Mouse (Mus musculus): ENCODE measurements around the gene Ranbp3l. TPM values are rescaled to one million over a fixed set of nuclear protein-coding genes. Genes with fewer than 3 reads are reported as not detected.

Ranbp3l gene
- polyA plus RNA-seq, 1 experiment from 2014 or later: 0.41 TPM

DNA sequence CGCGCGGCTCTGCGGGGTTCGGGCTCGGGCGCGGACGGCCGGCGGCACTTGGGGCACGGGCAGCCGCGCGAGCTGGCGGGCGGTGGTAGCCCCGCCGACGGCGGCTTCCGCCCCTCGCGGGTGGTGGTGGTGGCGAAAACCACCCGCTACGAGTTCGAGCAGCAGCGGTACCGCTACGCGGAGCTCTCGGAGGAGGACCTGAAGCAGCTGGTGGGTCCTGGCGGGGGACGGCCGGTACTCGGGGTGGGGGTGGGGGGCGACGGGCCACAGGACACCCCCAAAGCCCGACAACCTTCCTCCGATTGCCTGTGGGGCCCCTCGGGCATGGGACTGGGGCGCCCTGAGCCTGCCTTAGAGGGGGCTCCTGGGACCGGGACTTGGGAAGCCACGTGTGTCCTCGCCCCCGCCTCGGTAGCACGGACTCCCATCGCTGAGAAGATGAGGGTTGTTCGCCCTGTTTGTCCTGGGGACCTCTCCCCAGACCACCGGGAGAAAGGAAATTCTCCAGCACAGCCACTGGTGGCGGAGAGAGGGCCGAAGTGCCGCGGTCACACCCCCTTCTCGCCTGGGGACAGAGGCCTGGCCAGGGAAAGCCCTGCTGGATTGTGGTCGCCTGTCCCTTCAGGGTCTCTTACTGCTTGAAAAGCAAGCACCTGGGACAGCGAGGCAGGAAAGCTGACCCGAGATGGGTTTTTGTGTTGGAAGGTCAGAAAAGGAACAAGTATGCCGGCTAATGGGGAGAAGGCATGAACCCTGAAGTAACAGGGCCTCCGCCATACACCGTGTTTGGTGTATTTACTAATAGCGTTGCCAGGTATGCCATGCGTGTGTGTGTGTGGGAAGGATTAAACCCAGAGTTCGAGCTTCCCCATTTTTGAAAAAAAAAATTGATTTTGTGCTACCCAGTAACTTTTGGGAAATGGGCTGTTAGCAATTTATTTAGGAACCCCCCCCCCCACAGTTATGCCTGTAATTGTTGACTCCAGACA, 104.1 kb downstream of the Ranbp3l start:
- Histone ChIP-seq H3K27ac (replicated peaks) (peak overlapping the region; percentile 93), H3K4me3 (ENCODE audit: low read depth, low read length) (peak overlapping the region; percentile 93), H3K36me3 (ENCODE audit: control insufficient read depth, insufficient read depth, low read length) (no peaks in the 10 kb centered on the region), H3K9me3 (ENCODE audit: control insufficient read depth, low read length) (no peaks in the 10 kb centered on the region), H3K4me1 (replicated peaks; ENCODE audit: control insufficient read depth, insufficient read depth) (peaks cover 10% of the 10 kb centered on the region; the same call in 1 of the 2 replicates), H3K9ac (ENCODE audit: low read length) (peak overlapping the region; percentile 86), H3K27me3 (ENCODE audit: control insufficient read depth, insufficient read depth, low read length) (no peaks in the 10 kb centered on the region), H3K4me2 (replicated peaks; ENCODE audit: low read depth) (peak overlapping the region; percentile 86)
- under 1% methylated on average over 36 of the region's 66 CpGs for WGBS
- ATAC-seq (ENCODE audit: low FRiP score, low TSS enrichment): no peak; the same call in none of the 2 replicates
- DNase-seq (ENCODE audit: low spot score): peak; percentile 64
- TF ChIP-seq CTCF (IDR thresholded peaks at IDR 0.05; ENCODE audit: low read depth) (no peak), EP300 (optimal IDR thresholded peaks at IDR 0.05) (no peak)

DNA sequence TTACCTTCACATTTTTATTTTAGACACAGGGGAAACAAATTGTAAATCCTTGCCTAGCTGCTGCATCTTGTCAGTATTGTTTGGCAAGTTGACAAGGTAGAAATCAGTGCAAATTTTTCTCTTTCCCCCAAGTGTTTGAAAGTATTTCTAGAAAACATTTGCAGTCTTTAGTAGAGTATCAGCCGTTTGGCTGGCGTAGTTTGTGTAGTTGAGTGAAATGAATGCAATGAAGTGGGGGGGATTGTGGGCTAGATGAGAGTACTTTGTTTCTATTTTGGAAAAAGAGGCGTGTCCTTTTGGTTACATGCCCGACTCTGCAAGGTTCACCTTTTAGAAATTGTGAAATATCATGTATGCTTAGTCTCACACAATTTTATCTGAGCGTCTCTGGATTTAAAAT, 104.9 kb downstream of the Ranbp3l start:
- H3K9ac ChIP-seq (ENCODE audit: low read length): no peak overlapping the region
- H3K4me2 ChIP-seq (replicated peaks; ENCODE audit: low read depth): peak overlapping the region; percentile 86
- H3K4me1 ChIP-seq (replicated peaks; ENCODE audit: control insufficient read depth, insufficient read depth): peaks cover 10% of the 10 kb centered on the region; the same call in 1 of the 2 replicates
- peak overlapping the region; percentile 93 for H3K4me3 ChIP-seq (ENCODE audit: low read depth, low read length)
- peak overlapping the region; percentile 93; the same call in 1 of the 2 replicates for H3K27ac ChIP-seq (replicated peaks)
- WGBS: 7% methylated on average over 5 of the region's 5 CpGs
- no peaks in the 10 kb centered on the region for H3K36me3 ChIP-seq (ENCODE audit: control insufficient read depth, insufficient read depth, low read length)
- ATAC-seq (ENCODE audit: low FRiP score, low TSS enrichment) (no peak), DNase-seq (ENCODE audit: low spot score) (no peak)
- no peaks in the 10 kb centered on the region for H3K27me3 ChIP-seq (ENCODE audit: control insufficient read depth, insufficient read depth, low read length)
- TF ChIP-seq EP300 (optimal IDR thresholded peaks at IDR 0.05) (no peak), CTCF (IDR thresholded peaks at IDR 0.05; ENCODE audit: low read depth) (no peak)
- H3K9me3 ChIP-seq (ENCODE audit: control insufficient read depth, low read length): no peaks in the 10 kb centered on the region

DNA sequence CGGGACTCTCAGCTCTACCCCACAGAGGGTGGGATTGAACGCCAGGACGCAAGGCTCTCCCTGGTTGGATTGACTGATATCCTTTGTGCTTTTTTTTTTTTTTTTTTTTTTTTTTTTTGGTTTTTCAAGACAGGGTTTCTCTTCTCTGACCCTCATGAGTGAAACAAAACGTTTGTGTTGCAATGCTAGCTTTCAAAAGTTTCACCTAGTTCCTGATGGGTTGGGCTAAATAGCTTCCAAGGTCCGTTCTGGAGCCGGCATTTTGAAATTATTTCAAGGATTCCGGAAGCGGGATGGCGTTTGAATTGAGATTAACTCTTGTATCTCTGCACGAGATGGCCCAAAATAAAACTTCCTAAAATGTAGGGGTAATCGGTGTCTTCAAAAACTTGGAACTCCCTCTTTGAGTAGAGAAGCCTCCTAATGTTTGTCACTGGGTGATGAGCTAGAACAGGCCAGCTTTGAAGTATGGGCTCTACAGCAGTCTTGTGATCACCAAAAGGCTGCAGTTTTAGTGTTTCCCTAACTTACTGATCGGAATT, 105.4 kb downstream of the Ranbp3l start:
- WGBS: 15% methylated on average over 12 of the region's 12 CpGs
- peak overlapping the region; percentile 93 for H3K4me3 ChIP-seq (ENCODE audit: low read depth, low read length)
- no peak for ATAC-seq (ENCODE audit: low FRiP score, low TSS enrichment)
- no peak overlapping the region; the same call in 1 of the 2 replicates for H3K27ac ChIP-seq (replicated peaks)
- H3K27me3 ChIP-seq (ENCODE audit: control insufficient read depth, insufficient read depth, low read length): no peaks in the 10 kb centered on the region
- H3K36me3 ChIP-seq (ENCODE audit: control insufficient read depth, insufficient read depth, low read length): no peaks in the 10 kb centered on the region
- H3K9ac ChIP-seq (ENCODE audit: low read length): no peak overlapping the region
- H3K9me3 ChIP-seq (ENCODE audit: control insufficient read depth, low read length): no peaks in the 10 kb centered on the region
- TF ChIP-seq EP300 (optimal IDR thresholded peaks at IDR 0.05) (no peak), CTCF (IDR thresholded peaks at IDR 0.05; ENCODE audit: low read depth) (no peak)
- H3K4me2 ChIP-seq (replicated peaks; ENCODE audit: low read depth): peak overlapping the region; percentile 86
- peaks cover 10% of the 10 kb centered on the region; the same call in 1 of the 2 replicates for H3K4me1 ChIP-seq (replicated peaks; ENCODE audit: control insufficient read depth, insufficient read depth)
- DNase-seq (ENCODE audit: low spot score): no peak

DNA sequence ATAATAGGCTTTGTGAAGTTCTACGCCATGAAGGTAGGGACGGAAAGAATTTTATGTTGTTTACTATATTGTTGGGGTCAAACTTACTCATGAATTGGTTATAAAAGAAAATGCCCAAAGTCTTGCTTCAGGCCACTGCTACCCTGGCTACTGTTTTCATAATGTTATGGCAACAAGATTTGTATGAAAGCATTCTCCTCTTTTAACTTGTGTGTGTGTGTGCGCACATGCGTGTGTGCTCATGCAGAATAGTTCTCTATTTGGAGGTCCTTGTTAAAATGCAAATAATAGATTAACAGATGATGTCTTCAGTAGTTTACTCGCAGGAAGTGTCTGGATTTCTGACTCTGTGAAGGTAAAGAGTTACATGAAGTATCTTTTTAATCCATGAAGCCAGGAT, 105.9 kb downstream of the Ranbp3l start:
- ATAC-seq (ENCODE audit: low FRiP score, low TSS enrichment): no peak
- Histone ChIP-seq H3K4me3 (ENCODE audit: low read depth, low read length) (peak overlapping the region; percentile 93; the same call in 1 of the 2 replicates), H3K4me1 (replicated peaks; ENCODE audit: control insufficient read depth, insufficient read depth) (peaks cover 10% of the 10 kb centered on the region; the same call in 1 of the 2 replicates)

DNA sequence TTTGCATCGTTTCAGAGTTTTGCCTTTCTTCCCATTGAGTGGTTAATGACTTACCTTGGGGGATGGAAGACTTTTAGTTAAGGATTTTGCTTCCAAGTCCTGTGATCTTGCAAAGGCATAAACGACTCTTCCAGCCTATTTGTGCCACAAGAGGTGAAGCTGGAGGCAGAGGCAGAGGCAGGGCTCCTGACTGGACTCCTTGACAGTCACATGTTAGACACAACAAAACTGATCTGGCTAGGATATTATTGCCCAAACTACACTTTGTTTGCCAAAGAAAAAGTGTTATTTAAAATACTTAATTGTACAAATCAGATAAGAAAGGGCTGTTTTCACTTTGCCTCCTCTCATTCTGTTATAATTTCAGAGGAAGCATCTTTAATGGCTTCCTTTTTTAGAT, 106.4 kb downstream of the Ranbp3l start:
- Histone ChIP-seq H3K4me2 (replicated peaks; ENCODE audit: low read depth) (no peak overlapping the region), H3K4me1 (replicated peaks; ENCODE audit: control insufficient read depth, insufficient read depth) (peaks cover 10% of the 10 kb centered on the region; the same call in 1 of the 2 replicates), H3K27me3 (ENCODE audit: control insufficient read depth, insufficient read depth, low read length) (no peaks in the 10 kb centered on the region), H3K9ac (ENCODE audit: low read length) (no peak overlapping the region), H3K27ac (replicated peaks) (no peak overlapping the region), H3K36me3 (ENCODE audit: control insufficient read depth, insufficient read depth, low read length) (no peaks in the 10 kb centered on the region), H3K9me3 (ENCODE audit: control insufficient read depth, low read length) (no peaks in the 10 kb centered on the region), H3K4me3 (ENCODE audit: low read depth, low read length) (no peak overlapping the region)
- ATAC-seq (ENCODE audit: low FRiP score, low TSS enrichment) (no peak), DNase-seq (ENCODE audit: low spot score) (no peak)
- no peak for TF ChIP-seq EP300 (optimal IDR thresholded peaks at IDR 0.05)
- no peak for TF ChIP-seq CTCF (IDR thresholded peaks at IDR 0.05; ENCODE audit: low read depth)
- WGBS: 24% methylated on average over 2 of the region's 2 CpGs

More for the DNA sequence above, 105.9 kb downstream of the Ranbp3l start:
- Histone ChIP-seq H3K27me3 (ENCODE audit: control insufficient read depth, insufficient read depth, low read length) (no peaks in the 10 kb centered on the region), H3K9ac (ENCODE audit: low read length) (no peak overlapping the region), H3K9me3 (ENCODE audit: control insufficient read depth, low read length) (no peaks in the 10 kb centered on the region), H3K36me3 (ENCODE audit: control insufficient read depth, insufficient read depth, low read length) (no peaks in the 10 kb centered on the region), H3K4me2 (replicated peaks; ENCODE audit: low read depth) (peak overlapping the region; percentile 86), H3K27ac (replicated peaks) (no peak overlapping the region; the same call in 1 of the 2 replicates)
- DNase-seq (ENCODE audit: low spot score): no peak
- WGBS: 65% methylated on average over 5 of the region's 5 CpGs
- TF ChIP-seq EP300 (optimal IDR thresholded peaks at IDR 0.05): no peak
- TF ChIP-seq CTCF (IDR thresholded peaks at IDR 0.05; ENCODE audit: low read depth): no peak
